Mouse (Mus musculus): ENCODE results near the gene Cfdp1.

Cfdp1 gene

DNA sequence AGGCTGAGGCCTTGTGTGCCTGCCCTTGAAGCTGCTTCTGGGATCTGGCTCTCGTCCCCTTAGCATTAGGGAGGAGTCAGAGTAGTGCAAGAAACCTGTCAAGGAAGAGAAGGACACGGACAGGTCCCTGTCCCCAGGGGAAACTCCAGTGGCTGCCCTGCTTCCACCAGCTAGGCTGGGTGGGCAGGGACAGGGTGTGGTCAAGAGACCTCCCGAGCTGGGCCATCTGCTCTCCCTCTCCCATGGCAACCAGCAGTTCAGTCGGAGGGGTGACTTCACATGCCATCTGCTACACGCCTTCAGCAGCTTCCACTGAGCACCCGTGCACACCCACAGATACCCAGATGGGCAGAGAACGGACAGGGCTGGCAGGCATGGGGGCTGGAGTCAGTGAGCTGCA, 117.8 kb downstream of the Cfdp1 start:
- peak; percentile 17 for DNase-seq

DNA sequence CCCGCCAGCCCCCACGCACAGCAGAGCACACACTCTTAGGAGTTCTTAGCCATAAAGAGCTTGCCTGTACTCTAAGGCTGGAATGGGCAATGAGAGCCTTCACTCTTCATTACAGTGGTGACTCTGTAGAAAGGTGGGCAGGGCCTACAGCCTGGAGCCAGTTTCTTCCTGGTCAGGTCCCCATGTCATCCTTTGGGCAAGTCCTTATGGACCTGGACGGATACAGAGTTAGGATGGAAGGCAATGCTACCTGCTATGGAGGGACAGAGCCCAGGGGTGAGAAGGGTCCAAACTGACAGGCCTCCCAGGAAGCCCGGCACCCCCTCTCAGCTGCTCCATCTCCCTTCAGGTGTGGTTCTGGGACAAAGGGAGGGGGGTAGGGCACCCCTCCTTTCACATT, 118.3 kb downstream of the Cfdp1 start:
- no peak for DNase-seq

DNA sequence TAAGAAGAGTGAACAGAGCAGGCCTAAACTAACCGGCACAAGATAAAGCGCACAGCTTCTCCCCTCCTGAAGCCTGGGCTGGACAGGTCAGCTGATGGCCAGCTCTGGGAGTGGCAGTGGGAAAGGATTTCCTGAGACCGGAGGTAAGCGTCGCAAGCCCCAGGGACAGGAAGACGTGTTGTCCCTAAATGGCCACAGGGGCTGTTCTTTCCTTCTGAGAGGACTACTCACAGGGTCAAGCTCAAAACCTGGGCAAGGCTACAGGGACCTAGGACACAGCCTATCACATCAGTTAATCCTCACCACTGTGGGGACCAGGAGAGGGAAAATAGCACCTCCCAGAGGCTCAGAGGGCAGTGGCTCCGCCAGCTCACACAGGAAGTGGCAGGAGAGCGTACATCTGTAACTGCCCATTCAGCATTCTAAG, 118.7 kb downstream of the Cfdp1 start:
- DNase-seq: peak; percentile 71

- DNase-seq: peak; percentile 64
Measured at GRCm38 (mm10) chr8:111734244-111734960, 119.7 kb downstream of the Cfdp1 start.

DNA sequence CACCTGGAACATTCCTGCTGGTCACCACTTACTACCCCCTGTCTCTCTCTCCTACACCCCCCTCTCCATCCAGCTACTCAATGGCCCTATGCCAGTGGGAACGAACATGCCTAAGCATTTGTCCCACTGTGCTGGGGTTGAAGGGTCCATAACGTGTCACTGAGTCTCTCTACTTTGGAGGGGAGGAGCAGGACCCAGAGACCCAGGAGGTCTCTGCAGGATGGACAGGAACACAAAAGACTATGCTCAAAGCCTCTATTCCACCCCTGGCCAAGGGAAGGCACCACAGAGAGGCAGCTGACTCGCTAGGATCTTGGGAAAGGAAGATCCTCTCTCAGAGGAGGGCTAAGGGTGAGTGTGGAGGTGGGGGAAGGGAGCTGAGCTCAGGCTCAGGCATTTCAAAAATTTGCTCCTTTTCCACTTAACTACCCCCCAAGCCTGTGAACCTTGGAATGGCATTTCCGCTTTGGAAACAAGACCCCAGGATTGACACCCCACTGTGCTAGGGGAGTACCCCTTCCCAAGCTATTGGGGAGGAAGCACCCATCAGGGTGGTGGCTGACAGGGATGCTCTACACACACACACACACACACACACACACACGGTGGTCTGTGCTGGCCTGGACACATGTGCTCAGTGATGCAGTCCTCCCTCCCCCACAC, 120.4 kb downstream of the Cfdp1 start:
- peak; percentile 61 for DNase-seq

GRCm38 (mm10) chr8:111732406-111733085, 121.5 kb downstream of the Cfdp1 start:
- DNase-seq: peak; percentile 64

DNA sequence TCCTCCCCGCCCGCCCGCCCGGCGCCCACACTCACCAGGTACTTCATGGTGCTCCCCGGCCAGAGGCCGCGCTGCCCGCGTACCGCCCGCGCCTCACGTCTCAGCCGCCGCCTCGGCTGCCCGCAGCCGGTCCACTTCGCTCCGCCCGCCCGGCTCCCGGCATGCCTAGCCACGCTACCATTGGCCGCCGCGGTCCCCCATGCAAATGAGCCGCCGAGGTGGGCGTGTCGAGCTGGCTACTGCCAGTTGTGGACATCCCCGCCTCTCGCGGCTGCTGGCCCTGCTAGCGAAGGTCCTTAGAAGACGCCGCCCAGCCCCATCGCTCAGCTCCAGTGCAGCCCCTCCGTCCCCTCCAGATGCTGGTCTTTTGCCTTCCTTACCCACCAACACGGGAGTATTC, 122.1 kb downstream of the Cfdp1 start:
- DNase-seq: peak; percentile 99

- DNase-seq: peak; percentile 86
Measured at GRCm38 (mm10) chr8:111731231-111731977, 122.7 kb downstream of the Cfdp1 start.

DNA sequence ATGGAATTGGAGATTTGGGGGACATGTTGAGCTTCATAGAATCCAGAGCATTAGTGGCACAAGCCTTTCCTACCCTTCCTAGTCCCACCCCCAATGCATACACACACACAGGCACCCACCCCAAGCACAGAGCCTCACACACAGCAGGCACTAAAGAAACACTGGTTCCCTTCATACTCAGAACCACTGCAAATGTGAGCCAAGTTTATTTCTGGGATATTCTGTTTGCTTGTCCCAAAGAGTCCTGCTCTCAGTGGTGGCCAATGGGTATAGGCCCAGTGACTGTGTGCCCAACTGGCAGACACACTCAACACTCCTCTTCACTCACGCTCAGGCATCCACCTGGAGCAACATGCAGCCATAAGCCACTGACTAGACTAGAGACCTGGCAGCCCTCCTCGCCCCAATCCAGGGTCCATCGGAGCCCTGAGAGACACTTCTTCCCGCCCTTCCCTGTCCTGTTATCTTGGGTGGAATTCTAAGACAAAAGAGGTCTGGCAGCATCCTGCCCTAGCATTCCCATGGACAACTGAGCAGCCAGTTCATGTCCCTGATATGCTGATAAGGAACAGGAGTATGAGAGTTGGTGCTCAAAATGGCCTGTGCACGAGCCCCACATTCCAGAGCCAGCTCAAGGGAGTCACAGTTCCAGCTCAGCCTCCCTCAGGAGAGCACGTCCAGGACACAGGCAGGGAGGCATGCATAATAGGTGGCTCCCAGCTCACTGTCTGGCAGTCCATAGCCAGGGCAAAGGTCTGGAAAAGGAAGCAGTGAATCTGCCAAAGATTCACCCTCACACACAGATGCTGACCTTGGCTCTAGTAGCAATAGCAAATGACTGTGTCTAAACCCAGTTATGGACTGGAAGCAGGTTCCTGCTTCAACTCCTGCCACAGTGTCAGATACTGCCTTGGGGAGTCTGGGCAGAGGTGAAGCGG, 124.6 kb downstream of the Cfdp1 start:
- DNase-seq: peak; percentile 95

GRCm38 (mm10) chr8:111728481-111728880, 125.6 kb downstream of the Cfdp1 start:
- no peak for DNase-seq

GRCm38 (mm10) chr8:111727553-111727952, 126.5 kb downstream of the Cfdp1 start:
- no peak for DNase-seq

GRCm38 (mm10) chr8:111726102-111726900, 127.8 kb downstream of the Cfdp1 start:
- DNase-seq: peak; percentile 97

DNA sequence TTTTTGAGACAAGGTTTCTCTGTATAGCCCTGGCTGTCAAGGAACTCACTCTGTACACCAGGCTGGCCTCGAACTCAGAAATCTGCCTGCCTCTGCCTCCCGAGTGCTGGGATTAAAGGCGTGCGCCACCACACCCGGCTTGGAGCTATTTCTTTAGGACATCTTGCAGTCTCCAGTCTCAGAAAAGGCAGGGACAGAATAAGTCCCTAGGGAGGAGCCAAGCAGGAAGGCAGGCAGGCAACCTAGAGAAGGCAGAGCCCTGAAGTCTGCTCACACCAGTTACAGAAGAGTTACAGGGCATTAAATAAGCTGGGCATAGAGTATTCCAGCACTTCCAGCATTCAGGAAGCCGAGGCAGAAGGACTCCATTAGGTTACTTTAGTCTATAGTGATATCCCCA, 128.8 kb downstream of the Cfdp1 start:
- no peak for DNase-seq

GRCm38 (mm10) chr8:111720115-111720544, 134.0 kb downstream of the Cfdp1 start:
- no peak for DNase-seq

DNA sequence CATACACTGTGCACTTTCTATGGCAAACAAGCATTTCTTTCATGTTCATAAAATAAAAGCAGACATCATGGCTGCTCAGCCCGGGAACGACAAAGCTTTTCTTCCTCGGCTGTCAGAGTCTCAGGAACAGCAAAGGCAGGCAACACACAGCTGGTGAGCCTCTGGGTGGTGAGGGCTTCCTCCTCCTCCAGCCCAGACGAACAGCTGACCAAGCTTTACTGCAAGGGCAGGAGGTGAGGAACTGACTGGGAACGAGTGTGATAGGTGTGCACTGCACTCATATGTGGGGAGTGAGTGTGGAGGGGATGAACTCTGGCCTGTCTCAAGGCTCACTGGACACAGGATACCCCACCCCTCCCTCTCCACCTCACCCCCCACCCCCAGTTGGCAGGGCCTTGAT, 135.2 kb downstream of the Cfdp1 start:
- DNase-seq: no peak
